Mouse (Mus musculus) spleen, postnatal 36 days (tissue): Measurements from ENCODE around the gene Slc25a10.

Experiments used
- DNase-seq, 2 experiments: peaks; one replicate each; pipeline ENCODE4 v3.0.0; 2022; ENCODE audit warnings: low spot score in 2 of 2, mixed read lengths in 1 of 2

The Slc25a10 gene

GRCm38 (mm10) chr11:120484265-120484981 lies 7.2 kb upstream of the Slc25a10 start, which contains the start of gene Mrpl12:
Mrpl12 (plus strand) TSS chr11:120484613.
- DNase-seq = peak; percentile 88 to 91

GRCm38 (mm10) chr11:120485251-120485650 lies 6.4 kb upstream of the Slc25a10 start:
- DNase-seq = no peak

- DNase-seq = no peak
Observed at GRCm38 (mm10) chr11:120488516-120488915, 3.1 kb upstream of the Slc25a10 start.

GRCm38 (mm10) chr11:120489054-120489761 lies 2.4 kb upstream of the Slc25a10 start:
- DNase-seq = peak; percentile 67 to 77

GRCm38 (mm10) chr11:120490291-120491046 lies 1.2 kb upstream of the Slc25a10 start:
- no peak for DNase-seq

GRCm38 (mm10) chr11:120492024-120492877 lies 611 bp downstream of the Slc25a10 start:
- DNase-seq = peak; percentile 43 to 60

GRCm38 (mm10) chr11:120492878-120493203 lies 1.2 kb downstream of the Slc25a10 start:
- DNase-seq = no peak

- DNase-seq = no peak
Observed at GRCm38 (mm10) chr11:120493351-120493750, 1.7 kb downstream of the Slc25a10 start.

- no peak for DNase-seq
Observed at GRCm38 (mm10) chr11:120493911-120494310, 2.3 kb downstream of the Slc25a10 start.

- DNase-seq = no peak
Observed at GRCm38 (mm10) chr11:120497436-120497835, 5.8 kb downstream of the Slc25a10 start.

GRCm38 (mm10) chr11:120498226-120498625 lies 6.6 kb downstream of the Slc25a10 start:
- DNase-seq = no peak

GRCm38 (mm10) chr11:120498891-120499290 lies 7.3 kb downstream of the Slc25a10 start:
- DNase-seq = no peak

GRCm38 (mm10) chr11:120499894-120500293 lies 8.3 kb downstream of the Slc25a10 start:
- DNase-seq = no peak

GRCm38 (mm10) chr11:120500357-120500756 lies 8.7 kb downstream of the Slc25a10 start:
- no peak for DNase-seq

- DNase-seq = no peak
Observed at GRCm38 (mm10) chr11:120501018-120501417, 9.4 kb downstream of the Slc25a10 start.

GRCm38 (mm10) chr11:120501701-120502100 lies 10.1 kb downstream of the Slc25a10 start:
- DNase-seq = no peak

GRCm38 (mm10) chr11:120505661-120506060 lies 14.0 kb downstream of the Slc25a10 start:
- DNase-seq = no peak

- DNase-seq = no peak
Observed at GRCm38 (mm10) chr11:120506899-120507298, 15.3 kb downstream of the Slc25a10 start.

- no peak for DNase-seq
Observed at GRCm38 (mm10) chr11:120507611-120508289, 16.1 kb downstream of the Slc25a10 start.

GRCm38 (mm10) chr11:120508290-120508870 lies 16.7 kb downstream of the Slc25a10 start:
- no peak for DNase-seq

GRCm38 (mm10) chr11:120509940-120510339 lies 18.3 kb downstream of the Slc25a10 start:
- DNase-seq = no peak
